Mouse (Mus musculus): Measurements from ENCODE around the gene Fam171a1.

DNA sequence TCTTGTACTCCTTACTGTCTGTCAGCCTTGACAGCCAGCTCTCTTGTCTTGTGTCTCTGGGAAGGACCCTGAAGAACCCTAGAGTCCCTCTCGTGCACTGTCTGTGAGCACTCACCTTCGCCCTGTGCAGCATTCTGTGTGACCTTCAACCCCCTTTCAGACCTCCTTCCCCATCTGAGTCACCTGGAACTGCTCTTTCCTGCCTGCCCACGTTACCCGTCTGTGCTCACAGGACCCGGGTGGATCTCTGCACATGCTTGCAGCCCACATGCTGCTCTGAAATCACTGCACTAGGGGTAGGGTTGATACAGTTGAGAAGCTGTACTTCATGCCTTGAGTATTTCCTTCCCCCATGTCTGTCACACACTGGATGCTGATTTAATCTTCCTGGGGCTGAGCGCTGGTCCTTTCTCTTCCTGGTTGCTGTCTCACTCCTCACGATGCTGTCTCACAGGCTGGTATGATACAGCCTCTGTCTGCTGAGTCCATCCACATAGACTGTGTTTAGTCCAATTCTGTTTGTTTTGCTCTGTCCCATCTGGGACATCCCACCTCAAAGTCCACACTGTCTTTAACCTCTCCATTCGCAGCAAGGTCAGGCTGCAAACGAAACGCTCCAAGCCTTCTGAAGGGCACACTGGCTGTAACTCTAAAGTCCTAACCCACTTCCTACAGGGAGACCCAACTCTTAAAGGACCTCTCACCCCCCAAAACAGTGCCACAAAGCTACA is 74.9 kb downstream of the Fam171a1 start:
- TF ChIP-seq CTCF (IDR thresholded peaks at IDR 0.05; ENCODE audit: low read depth, low read length) (no peak), GATA1 (IDR thresholded peaks at IDR 0.05; ENCODE audit: borderline replicate concordance, low read length) (no peak)

Measured in G1E (cell line).